Mouse (Mus musculus) embryonic fibroblast, embryonic 13.5 days (primary cell): ENCODE data around the gene Susd1. TPM values are rescaled to one million over a fixed set of nuclear protein-coding genes. Genes with fewer than 3 reads are reported as not detected.
A peak's percentile ranks its signal among the peaks of the same experiment; 100 is the strongest.
"Not testable (repeated sequence)": the region's sequence is repeated elsewhere in the genome, so short reads cannot be mapped to it uniquely, and the experiment has no call there.

Experiments used
- H3K27ac ChIP-seq: 2 replicates; pipeline ENCODE4 v1.5.1; 2012; ENCODE audit warnings: low read length, control low read depth, inconsistent platforms; ENCODE audit not compliant: insufficient read depth
- H3K4me1 ChIP-seq: 2 replicates; pipeline ENCODE4 v1.6.1; 2011; ENCODE audit warnings: low read length; ENCODE audit not compliant: control insufficient read depth, insufficient read depth
- H3K4me3 ChIP-seq: 2 replicates; pipeline ENCODE4 v1.5.1; 2011; ENCODE audit warnings: mild to moderate bottlenecking, control low read depth, low read length; ENCODE audit not compliant: insufficient read depth
- CTCF ChIP-seq: IDR thresholded peaks from 2 replicates; pipeline ENCODE4 v1.5.1; 2011; ENCODE audit warnings: mild to moderate bottlenecking, control low read depth, low read length, moderate library complexity, borderline replicate concordance; ENCODE audit not compliant: insufficient read depth
- POLR2A ChIP-seq: IDR thresholded peaks from 2 replicates; pipeline ENCODE4 v1.6.1; 2011; ENCODE audit warnings: low read depth, mild to moderate bottlenecking, control low read depth, low read length, moderate library complexity
- polyA plus RNA-seq: library from polyadenylated mRNA; stranded (reverse); fragments of >200 nt; gene quantifications from 2 replicates; pipeline ENCODE4 v1.2.4, GENCODE M21; 2011; ENCODE audit warnings: low read depth; ENCODE audit not compliant: missing spikeins, insufficient read length

Gene Susd1
- polyA plus RNA-seq, 1 experiment, result 2.1 TPM

DNA sequence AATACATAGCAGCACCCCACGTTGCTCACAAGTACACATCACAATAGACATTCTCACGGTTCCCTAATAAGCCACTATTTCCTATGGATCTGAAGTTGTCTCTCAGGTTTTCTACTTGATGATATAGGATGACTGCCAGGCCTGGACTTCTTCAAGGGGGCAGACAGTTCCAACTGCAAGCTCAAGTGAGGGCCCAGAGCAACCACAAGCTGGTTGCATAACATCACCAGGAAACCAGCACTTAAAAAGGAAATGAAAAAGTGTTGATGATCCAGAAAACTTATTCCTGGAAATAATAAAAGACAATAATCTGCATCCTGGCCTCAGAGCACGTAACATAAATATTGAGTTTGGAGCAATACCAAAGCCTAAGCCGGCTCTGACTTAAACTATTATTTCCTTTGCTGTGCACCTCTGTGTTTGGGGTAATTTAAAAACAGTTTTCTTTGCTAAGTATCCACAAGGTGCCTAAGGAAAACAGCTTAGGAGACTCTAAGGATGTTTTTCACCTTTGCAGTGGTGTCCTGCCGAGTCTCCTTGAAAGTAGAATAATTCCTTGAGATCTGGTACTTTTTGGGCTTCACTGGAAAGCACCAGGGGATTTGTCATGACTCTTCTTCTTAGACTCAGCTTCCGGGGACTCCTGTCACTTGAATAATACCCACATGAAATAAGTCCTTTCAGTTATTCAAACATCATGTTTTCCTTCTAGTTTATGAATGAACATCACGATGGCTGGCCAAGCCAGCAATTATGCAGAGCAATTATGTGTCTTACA is 139.5 kb downstream of the Susd1 start:
- TF ChIP-seq POLR2A (no peak), CTCF (no peak)
- Histone ChIP-seq H3K27ac (peak overlapping the region; percentile 38; the same call in 1 of the 2 replicates), H3K4me3 (no peak overlapping the region), H3K4me1 (peaks cover 9% of the 10 kb centered on the region; the same call in 1 of the 2 replicates)

DNA sequence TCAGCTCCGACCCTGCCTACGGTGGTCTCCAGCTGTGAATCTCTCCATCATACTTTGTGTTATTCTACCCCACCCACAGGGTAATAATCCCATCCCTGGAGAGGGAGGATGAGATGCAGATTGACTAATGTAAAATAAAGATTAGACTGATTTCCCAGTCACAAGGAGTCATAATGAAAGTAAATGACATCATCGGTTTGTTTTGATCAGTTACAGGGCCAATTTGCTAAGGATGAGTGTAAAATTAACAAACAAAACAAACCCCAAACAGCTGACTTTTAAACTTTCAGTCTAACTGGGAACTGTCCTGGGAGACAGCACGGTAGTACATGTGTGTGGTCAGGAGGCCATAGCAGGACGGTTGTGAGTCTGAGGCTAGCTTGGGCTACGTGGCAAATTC is 143.3 kb downstream of the Susd1 start:
- TF ChIP-seq CTCF (no peak), POLR2A (no peak)
- Histone ChIP-seq H3K4me1 (0 out of 2 replicates have a peak, but pooled peaks cover 8% of the 10 kb centered on the region), H3K27ac (no peak overlapping the region; the same call in 1 of the 2 replicates), H3K4me3 (no peak overlapping the region)

GRCm38 (mm10) chr4:59294661-59295060 is 143.8 kb downstream of the Susd1 start:
- Histone ChIP-seq H3K27ac (no peak overlapping the region; the same call in 1 of the 2 replicates), H3K4me1 (0 out of 2 replicates have a peak, but pooled peaks cover 8% of the 10 kb centered on the region), H3K4me3 (no peak overlapping the region)
- TF ChIP-seq CTCF (no peak), POLR2A (no peak)

DNA sequence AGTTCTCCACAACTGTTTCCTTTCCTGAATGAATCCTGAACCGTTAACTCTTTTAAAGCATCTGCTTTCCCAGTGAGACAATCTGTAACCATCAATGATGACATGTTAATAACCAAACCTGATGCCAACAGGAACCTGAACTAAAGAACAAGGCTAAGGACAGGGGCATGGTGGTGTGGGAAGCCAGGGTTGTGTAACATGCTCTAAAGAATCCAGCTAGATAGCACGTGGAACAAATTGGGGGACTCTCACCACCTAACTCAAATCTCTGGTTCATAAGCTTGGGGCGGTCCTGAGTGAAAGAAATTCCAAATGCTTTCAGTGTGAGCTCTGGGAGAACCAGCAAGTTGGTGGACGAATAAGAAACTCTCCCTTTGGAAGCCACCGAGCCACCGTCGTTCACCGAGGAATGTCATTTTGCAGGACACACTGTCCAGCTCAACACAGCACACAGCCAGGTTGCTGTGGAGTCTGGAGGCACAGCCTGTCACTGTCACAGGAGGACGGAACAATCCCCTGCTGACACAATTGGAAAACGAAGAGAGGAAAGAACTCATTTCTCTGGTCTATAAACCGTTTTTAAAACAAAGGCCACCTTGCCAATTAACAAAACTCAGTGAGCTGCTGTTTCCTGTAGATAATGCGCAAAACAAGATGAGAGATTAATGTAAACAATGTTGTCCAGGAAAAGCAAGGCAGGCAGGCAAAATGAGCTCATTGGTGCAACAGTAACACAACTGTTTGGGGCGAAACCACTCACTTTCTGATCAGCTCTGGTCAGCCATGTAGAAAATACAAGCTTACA is 146.3 kb downstream of the Susd1 start:
- no peak overlapping the region for H3K4me3 ChIP-seq
- 0 out of 2 replicates have a peak, but pooled peaks cover 8% of the 10 kb centered on the region for H3K4me1 ChIP-seq
- TF ChIP-seq POLR2A (no peak), CTCF (no peak)
- no peak overlapping the region for H3K27ac ChIP-seq

GRCm38 (mm10) chr4:59290972-59291576 is 147.4 kb downstream of the Susd1 start:
- Histone ChIP-seq H3K27ac (no peak overlapping the region), H3K4me3 (no peak overlapping the region), H3K4me1 (0 out of 2 replicates have a peak, but pooled peaks cover 8% of the 10 kb centered on the region)
- TF ChIP-seq CTCF (no peak), POLR2A (no peak)

- 0 out of 2 replicates have a peak, but pooled peaks cover 4% of the 10 kb centered on the region for H3K4me1 ChIP-seq
- TF ChIP-seq POLR2A, result no peak
- TF ChIP-seq CTCF, result no peak
- H3K4me3 ChIP-seq, result no peak overlapping the region
- H3K27ac ChIP-seq, result no peak overlapping the region
These were observed 151.3 kb downstream of the Susd1 start for GRCm38 (mm10) chr4:59287103-59287502.

DNA sequence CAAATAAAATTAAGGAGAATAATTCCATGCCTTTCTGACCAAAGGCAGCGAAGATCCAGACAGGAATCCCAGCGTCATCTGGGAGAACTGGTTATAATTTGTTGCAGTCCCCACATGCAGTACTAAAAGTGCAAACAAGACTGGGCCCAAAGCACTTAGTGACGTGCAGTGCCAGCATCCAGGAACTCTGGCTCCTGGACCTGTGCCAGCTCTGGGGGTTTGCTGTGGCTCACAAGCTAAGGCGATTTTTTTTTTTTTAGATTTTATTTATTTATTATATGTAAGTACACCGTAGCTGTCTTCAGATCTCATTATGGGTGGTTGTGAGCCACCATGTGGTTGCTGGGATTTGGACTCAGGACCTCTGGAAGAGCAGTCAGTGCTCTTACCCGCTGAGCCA is 152.1 kb downstream of the Susd1 start:
- H3K27ac ChIP-seq, H3K4me1 ChIP-seq, H3K4me3 ChIP-seq: not testable (repeated sequence)

GRCm38 (mm10) chr4:59282699-59283487 is 155.5 kb downstream of the Susd1 start:
- TF ChIP-seq POLR2A (no peak), CTCF (no peak)
- Histone ChIP-seq H3K4me3 (no peak overlapping the region), H3K27ac (no peak overlapping the region), H3K4me1 (no peaks in the 10 kb centered on the region)

DNA sequence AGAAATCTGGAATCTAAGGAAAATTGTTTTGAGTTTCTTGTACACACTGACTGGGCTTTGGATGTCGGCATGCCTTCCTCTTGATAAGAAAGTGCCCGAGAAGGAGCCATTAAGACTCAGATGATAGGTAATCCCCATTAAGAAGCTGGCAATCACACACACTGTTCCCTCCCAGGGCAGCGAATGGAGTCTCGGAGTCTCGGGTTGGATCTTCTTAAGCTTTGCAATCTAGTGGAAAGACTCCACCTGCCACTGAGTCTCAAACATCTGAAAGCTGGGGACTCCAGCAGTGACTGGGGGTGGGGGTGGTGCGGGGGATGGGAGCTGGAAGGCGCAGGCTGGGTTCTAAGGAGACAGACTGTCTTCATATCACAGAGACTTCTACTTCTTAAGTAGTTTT is 156.3 kb downstream of the Susd1 start:
- no peaks in the 10 kb centered on the region for H3K4me1 ChIP-seq
- H3K27ac ChIP-seq, result no peak overlapping the region
- no peak for TF ChIP-seq CTCF
- TF ChIP-seq POLR2A, result no peak

DNA sequence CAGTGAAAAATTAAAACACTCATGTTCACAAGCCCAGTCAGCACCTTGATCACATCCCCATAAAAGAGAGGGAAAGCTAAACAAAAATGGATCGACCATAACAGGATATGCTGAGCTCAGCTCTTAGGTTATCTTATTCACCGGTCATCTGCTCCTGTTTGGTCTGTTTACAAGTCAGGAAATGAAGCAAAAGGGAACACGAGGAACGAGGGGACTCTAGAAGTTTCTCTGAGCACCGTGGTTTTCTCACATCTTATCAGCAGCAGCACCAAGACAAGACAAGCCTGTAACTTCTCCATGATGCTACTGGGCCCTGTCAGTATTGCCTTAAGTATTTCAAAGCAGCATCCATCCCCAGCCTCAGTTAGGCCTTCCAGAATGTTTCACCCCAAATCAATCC is 157.6 kb downstream of the Susd1 start:
- TF ChIP-seq POLR2A (no peak), CTCF (no peak)
- Histone ChIP-seq H3K4me1 (no peaks in the 10 kb centered on the region), H3K4me3 (no peak overlapping the region), H3K27ac (no peak overlapping the region)

More for the DNA sequence above, 156.3 kb downstream of the Susd1 start:
- no peak overlapping the region for H3K4me3 ChIP-seq
